Mouse (Mus musculus) adrenal gland, adult (tissue): ENCODE measurements around the gene Armc8.

Source experiments
- DNase-seq, 2 experiments: peaks; one replicate each; pipeline ENCODE4 v3.0.0; 2022 to 2023; ENCODE audit warnings: low spot score in 1 of 2; ENCODE audit not compliant: inconsistent age in 2 of 2

The Armc8 gene

GRCm38 (mm10) chr9:99449886-99450647 lies 118.6 kb downstream of the Armc8 start:
- peak in 1 of 2 experiments; percentile 73 for DNase-seq

GRCm38 (mm10) chr9:99447323-99447722 lies 121.4 kb downstream of the Armc8 start:
- DNase-seq, result no peak

- no peak for DNase-seq
These were observed 122.4 kb downstream of the Armc8 start for GRCm38 (mm10) chr9:99446259-99446658.

- peak in 1 of 2 experiments; percentile 79 for DNase-seq
These were observed 124.0 kb downstream of the Armc8 start for GRCm38 (mm10) chr9:99444590-99445178.

- DNase-seq, result no peak
These were observed 126.9 kb downstream of the Armc8 start for GRCm38 (mm10) chr9:99441647-99442433.

- DNase-seq, result no peak
These were observed 127.8 kb downstream of the Armc8 start for GRCm38 (mm10) chr9:99440941-99441340.

- DNase-seq, result no peak
These were observed 129.6 kb downstream of the Armc8 start for GRCm38 (mm10) chr9:99439064-99439463.

GRCm38 (mm10) chr9:99437781-99438565 lies 130.7 kb downstream of the Armc8 start:
- DNase-seq, result no peak

- DNase-seq, result peak in 1 of 2 experiments; percentile 72
These were observed 131.5 kb downstream of the Armc8 start, which contains the start of gene Mras for GRCm38 (mm10) chr9:99437031-99437764. Gene Mras, minus strand, starts transcription at chr9:99437381.

- peak; percentile 91 to 97 for DNase-seq
These were observed 132.3 kb downstream of the Armc8 start for GRCm38 (mm10) chr9:99436182-99437030.

- DNase-seq, result peak; percentile 74 to 90
These were observed 133.0 kb downstream of the Armc8 start for GRCm38 (mm10) chr9:99435619-99436181.

GRCm38 (mm10) chr9:99434892-99435618 lies 133.6 kb downstream of the Armc8 start:
- peak; percentile 82 to 90 for DNase-seq

GRCm38 (mm10) chr9:99432478-99432877 lies 136.2 kb downstream of the Armc8 start:
- DNase-seq, result peak in 1 of 2 experiments; percentile 49

GRCm38 (mm10) chr9:99431963-99432362 lies 136.7 kb downstream of the Armc8 start:
- no peak for DNase-seq

- peak in 1 of 2 experiments; percentile 44 for DNase-seq
These were observed 137.4 kb downstream of the Armc8 start for GRCm38 (mm10) chr9:99431346-99431745.

GRCm38 (mm10) chr9:99430806-99431205 lies 137.9 kb downstream of the Armc8 start:
- peak in 1 of 2 experiments; percentile 73 for DNase-seq

GRCm38 (mm10) chr9:99429845-99430244 lies 138.9 kb downstream of the Armc8 start:
- no peak for DNase-seq
